Mouse (Mus musculus): ENCODE data around the gene Adamtsl3.

GRCm38 (mm10) chr7:82609629-82610028, 274.1 kb downstream of the Adamtsl3 start:
- TF ChIP-seq CTCF (IDR thresholded peaks at IDR 0.05; ENCODE audit: low read depth), result peak; percentile 45
- no peak for TF ChIP-seq EP300 (IDR thresholded peaks at IDR 0.05; ENCODE audit: low read depth)
